Mouse (Mus musculus): ENCODE results near the gene Sp3. TPM values are rescaled to one million over a fixed set of nuclear protein-coding genes. Genes with fewer than 3 reads are reported as not detected.

Sp3 gene
- polyA plus RNA-seq, 1 experiment from 2014 or later, result 36.1 TPM

- DNase-seq (ENCODE audit: low spot score) (no peak), ATAC-seq (no peak)
- Histone ChIP-seq H3K9ac (replicated peaks; ENCODE audit: low read depth) (no peak overlapping the region), H3K27me3 (replicated peaks; ENCODE audit: insufficient read depth, low read length) (no peaks in the 10 kb centered on the region), H3K36me3 (ENCODE audit: insufficient read depth, low read length) (no peaks in the 10 kb centered on the region), H3K27ac (ENCODE audit: low read length) (no peak overlapping the region), H3K4me2 (replicated peaks; ENCODE audit: low read depth, low read length) (no peak overlapping the region), H3K4me3 (ENCODE audit: low read depth, low read length) (no peak overlapping the region), H3K9me3 (ENCODE audit: low read length) (no peaks in the 10 kb centered on the region), H3K4me1 (ENCODE audit: insufficient read depth, low read depth, low read length) (no peaks in the 10 kb centered on the region)
- TF ChIP-seq CTCF (IDR thresholded peaks at IDR 0.05), result no peak
- no peak for TF ChIP-seq EP300 (IDR thresholded peaks at IDR 0.05)
These were observed 48.1 kb downstream of the Sp3 start for GRCm38 (mm10) chr2:72932186-72932585.

- no peak overlapping the region for H3K27ac ChIP-seq (ENCODE audit: low read length)
- WGBS, result 75% methylated on average over 10 of the region's 10 CpGs
- H3K9me3 ChIP-seq (ENCODE audit: low read length), result no peaks in the 10 kb centered on the region
- no peak overlapping the region for H3K4me3 ChIP-seq (ENCODE audit: low read depth, low read length)
- TF ChIP-seq CTCF (IDR thresholded peaks at IDR 0.05) (no peak), EP300 (IDR thresholded peaks at IDR 0.05) (no peak)
- H3K4me1 ChIP-seq (ENCODE audit: insufficient read depth, low read depth, low read length), result no peaks in the 10 kb centered on the region
- H3K36me3 ChIP-seq (ENCODE audit: insufficient read depth, low read length), result no peaks in the 10 kb centered on the region
- H3K4me2 ChIP-seq (replicated peaks; ENCODE audit: low read depth, low read length), result no peak overlapping the region
- DNase-seq (ENCODE audit: low spot score) (no peak), ATAC-seq (no peak)
- H3K9ac ChIP-seq (replicated peaks; ENCODE audit: low read depth), result no peak overlapping the region
- H3K27me3 ChIP-seq (replicated peaks; ENCODE audit: insufficient read depth, low read length), result no peaks in the 10 kb centered on the region
These were observed 55.3 kb downstream of the Sp3 start for GRCm38 (mm10) chr2:72924981-72925380.

GRCm38 (mm10) chr2:72916170-72916569 lies 64.1 kb downstream of the Sp3 start:
- Histone ChIP-seq H3K4me2 (replicated peaks; ENCODE audit: low read depth, low read length) (no peak overlapping the region), H3K36me3 (ENCODE audit: insufficient read depth, low read length) (no peaks in the 10 kb centered on the region), H3K9me3 (ENCODE audit: low read length) (no peaks in the 10 kb centered on the region), H3K27ac (ENCODE audit: low read length) (no peak overlapping the region), H3K27me3 (replicated peaks; ENCODE audit: insufficient read depth, low read length) (no peaks in the 10 kb centered on the region), H3K4me3 (ENCODE audit: low read depth, low read length) (no peak overlapping the region), H3K9ac (replicated peaks; ENCODE audit: low read depth) (no peak overlapping the region), H3K4me1 (ENCODE audit: insufficient read depth, low read depth, low read length) (no peaks in the 10 kb centered on the region)
- DNase-seq (ENCODE audit: low spot score) (no peak), ATAC-seq (no peak)
- WGBS, result 78% methylated on average over 4 of the region's 4 CpGs
- TF ChIP-seq EP300 (IDR thresholded peaks at IDR 0.05), result no peak
- no peak for TF ChIP-seq CTCF (IDR thresholded peaks at IDR 0.05)

GRCm38 (mm10) chr2:72915245-72915930 lies 64.9 kb downstream of the Sp3 start:
- Histone ChIP-seq H3K9me3 (ENCODE audit: low read length) (no peaks in the 10 kb centered on the region), H3K4me1 (ENCODE audit: insufficient read depth, low read depth, low read length) (no peaks in the 10 kb centered on the region), H3K27ac (ENCODE audit: low read length) (no peak overlapping the region), H3K4me2 (replicated peaks; ENCODE audit: low read depth, low read length) (no peak overlapping the region), H3K4me3 (ENCODE audit: low read depth, low read length) (no peak overlapping the region), H3K9ac (replicated peaks; ENCODE audit: low read depth) (no peak overlapping the region), H3K36me3 (ENCODE audit: insufficient read depth, low read length) (no peaks in the 10 kb centered on the region), H3K27me3 (replicated peaks; ENCODE audit: insufficient read depth, low read length) (no peaks in the 10 kb centered on the region)
- DNase-seq (ENCODE audit: low spot score) (no peak), ATAC-seq (no peak)
- 79% methylated on average over 7 of the region's 7 CpGs for WGBS
- no peak for TF ChIP-seq EP300 (IDR thresholded peaks at IDR 0.05)
- TF ChIP-seq CTCF (IDR thresholded peaks at IDR 0.05), result no peak

GRCm38 (mm10) chr2:72913458-72913760 lies 66.8 kb downstream of the Sp3 start:
- 61% methylated on average over 7 of the region's 7 CpGs for WGBS
- no peaks in the 10 kb centered on the region for H3K4me1 ChIP-seq (ENCODE audit: insufficient read depth, low read depth, low read length)
- ATAC-seq (no peak), DNase-seq (ENCODE audit: low spot score) (no peak)
- H3K36me3 ChIP-seq (ENCODE audit: insufficient read depth, low read length), result no peaks in the 10 kb centered on the region
- no peak overlapping the region for H3K27ac ChIP-seq (ENCODE audit: low read length)
- H3K9me3 ChIP-seq (ENCODE audit: low read length), result no peaks in the 10 kb centered on the region
- no peaks in the 10 kb centered on the region for H3K27me3 ChIP-seq (replicated peaks; ENCODE audit: insufficient read depth, low read length)
- H3K9ac ChIP-seq (replicated peaks; ENCODE audit: low read depth), result no peak overlapping the region
- TF ChIP-seq EP300 (IDR thresholded peaks at IDR 0.05) (no peak), CTCF (IDR thresholded peaks at IDR 0.05) (no peak)
- H3K4me2 ChIP-seq (replicated peaks; ENCODE audit: low read depth, low read length), result no peak overlapping the region
- no peak overlapping the region for H3K4me3 ChIP-seq (ENCODE audit: low read depth, low read length)

- TF ChIP-seq EP300 (IDR thresholded peaks at IDR 0.05) (no peak), CTCF (IDR thresholded peaks at IDR 0.05) (no peak)
- H3K27me3 ChIP-seq (replicated peaks; ENCODE audit: insufficient read depth, low read length), result no peaks in the 10 kb centered on the region
- H3K9me3 ChIP-seq (ENCODE audit: low read length), result no peaks in the 10 kb centered on the region
- no peak for DNase-seq (ENCODE audit: low spot score)
- no peak overlapping the region for H3K27ac ChIP-seq (ENCODE audit: low read length)
- no peak overlapping the region for H3K4me3 ChIP-seq (ENCODE audit: low read depth, low read length)
- no peaks in the 10 kb centered on the region for H3K4me1 ChIP-seq (ENCODE audit: insufficient read depth, low read depth, low read length)
- H3K36me3 ChIP-seq (ENCODE audit: insufficient read depth, low read length), result no peaks in the 10 kb centered on the region
- no peak for ATAC-seq
- no peak overlapping the region for H3K9ac ChIP-seq (replicated peaks; ENCODE audit: low read depth)
- WGBS, result 89% methylated on average over 11 of the region's 11 CpGs
- no peak overlapping the region for H3K4me2 ChIP-seq (replicated peaks; ENCODE audit: low read depth, low read length)
These were observed 67.4 kb downstream of the Sp3 start for GRCm38 (mm10) chr2:72912708-72913457.
